Mouse (Mus musculus): ENCODE measurements around the gene Gsap.
"Not testable (repeated sequence)": the region's sequence is repeated elsewhere in the genome, so short reads cannot be mapped to it uniquely, and the experiment has no call there.

Gsap gene

GRCm38 (mm10) chr5:21314696-21315095, 128.6 kb downstream of the Gsap start:
- no peak for DNase-seq (ENCODE audit: low read depth in 2 of 2, low spot score in 2 of 2)

GRCm38 (mm10) chr5:21320138-21320537, 134.1 kb downstream of the Gsap start:
- no peak for DNase-seq (ENCODE audit: low read depth in 2 of 2, low spot score in 2 of 2)

GRCm38 (mm10) chr5:21326494-21326893, 140.4 kb downstream of the Gsap start:
- DNase-seq (ENCODE audit: low read depth in 2 of 2, low spot score in 2 of 2): peak; percentile 78 to 88

GRCm38 (mm10) chr5:21328560-21328959, 142.5 kb downstream of the Gsap start:
- no peak for DNase-seq (ENCODE audit: low read depth in 2 of 2, low spot score in 2 of 2)

GRCm38 (mm10) chr5:21329672-21330665, 143.9 kb downstream of the Gsap start:
- no peak for DNase-seq (ENCODE audit: low read depth in 2 of 2, low spot score in 2 of 2)

- DNase-seq (ENCODE audit: low read depth in 2 of 2, low spot score in 2 of 2): no peak
These were observed 145.6 kb downstream of the Gsap start for GRCm38 (mm10) chr5:21331656-21332055.

GRCm38 (mm10) chr5:21332119-21332518, 146.1 kb downstream of the Gsap start:
- no peak for DNase-seq (ENCODE audit: low read depth in 2 of 2, low spot score in 2 of 2)

GRCm38 (mm10) chr5:21342265-21342664, 156.2 kb downstream of the Gsap start:
- not testable (repeated sequence) for DNase-seq (ENCODE audit: low read depth in 2 of 2, low spot score in 2 of 2)

GRCm38 (mm10) chr5:21348366-21348765, 162.3 kb downstream of the Gsap start:
- no peak for DNase-seq (ENCODE audit: low read depth in 2 of 2, low spot score in 2 of 2)

GRCm38 (mm10) chr5:21351678-21352077, 165.6 kb downstream of the Gsap start:
- no peak for DNase-seq (ENCODE audit: low read depth in 2 of 2, low spot score in 2 of 2)

GRCm38 (mm10) chr5:21358648-21359047, 172.6 kb downstream of the Gsap start:
- no peak for DNase-seq (ENCODE audit: low read depth in 2 of 2, low spot score in 2 of 2)

- no peak for DNase-seq (ENCODE audit: low read depth in 2 of 2, low spot score in 2 of 2)
These were observed 177.3 kb downstream of the Gsap start for GRCm38 (mm10) chr5:21363343-21363742.
